Mouse (Mus musculus) brain, embryonic 18.5 days (tissue): Measurements from ENCODE around the gene Actl6b.

ENCODE experiments used
- DNase-seq: peaks from one replicate; pipeline ENCODE4 v3.0.0-alpha.2; 2012; ENCODE audit warnings: low read depth, low spot score

Actl6b gene

GRCm38 (mm10) chr5:137553411-137553837 lies at the start of gene Actl6b:
TSS of gene Actl6b (plus strand) at chr5:137553517.
- peak; percentile 84 for DNase-seq

GRCm38 (mm10) chr5:137504041-137504440 lies 49.3 kb upstream of the Actl6b start:
- DNase-seq: no peak

- no peak for DNase-seq
Observed at GRCm38 (mm10) chr5:137510014-137510501, 43.3 kb upstream of the Actl6b start.

GRCm38 (mm10) chr5:137510573-137511390 lies 42.5 kb upstream of the Actl6b start:
- no peak for DNase-seq

- no peak for DNase-seq
Observed at GRCm38 (mm10) chr5:137511706-137512105, 41.6 kb upstream of the Actl6b start.

GRCm38 (mm10) chr5:137512847-137513794 lies 40.2 kb upstream of the Actl6b start:
- no peak for DNase-seq

- DNase-seq: no peak
Observed at GRCm38 (mm10) chr5:137513951-137514721, 39.2 kb upstream of the Actl6b start.

GRCm38 (mm10) chr5:137514811-137515210 lies 38.5 kb upstream of the Actl6b start:
- DNase-seq: no peak

- DNase-seq: no peak
Observed at GRCm38 (mm10) chr5:137518436-137518835, 34.9 kb upstream of the Actl6b start, which contains the start of gene Gigyf1. TSS of gene Gigyf1 (plus strand) at chr5:137518548.

GRCm38 (mm10) chr5:137519691-137520550 lies 33.4 kb upstream of the Actl6b start:
- DNase-seq: no peak

- DNase-seq: no peak
Observed at GRCm38 (mm10) chr5:137521861-137522260, 31.5 kb upstream of the Actl6b start.

- DNase-seq: no peak
Observed at GRCm38 (mm10) chr5:137522711-137523110, 30.6 kb upstream of the Actl6b start.

GRCm38 (mm10) chr5:137523396-137524250 lies 29.7 kb upstream of the Actl6b start:
- no peak for DNase-seq

GRCm38 (mm10) chr5:137524251-137524515 lies 29.1 kb upstream of the Actl6b start:
- DNase-seq: no peak

GRCm38 (mm10) chr5:137524671-137525070 lies 28.6 kb upstream of the Actl6b start:
- no peak for DNase-seq

GRCm38 (mm10) chr5:137525511-137525910 lies 27.8 kb upstream of the Actl6b start:
- DNase-seq: no peak

GRCm38 (mm10) chr5:137526192-137526936 lies 27.0 kb upstream of the Actl6b start:
- no peak for DNase-seq

GRCm38 (mm10) chr5:137527413-137527812 lies 25.9 kb upstream of the Actl6b start:
- no peak for DNase-seq
